Comparison of ENCODE assay signal across 19 mouse cellular contexts in the genomic region with DNA sequence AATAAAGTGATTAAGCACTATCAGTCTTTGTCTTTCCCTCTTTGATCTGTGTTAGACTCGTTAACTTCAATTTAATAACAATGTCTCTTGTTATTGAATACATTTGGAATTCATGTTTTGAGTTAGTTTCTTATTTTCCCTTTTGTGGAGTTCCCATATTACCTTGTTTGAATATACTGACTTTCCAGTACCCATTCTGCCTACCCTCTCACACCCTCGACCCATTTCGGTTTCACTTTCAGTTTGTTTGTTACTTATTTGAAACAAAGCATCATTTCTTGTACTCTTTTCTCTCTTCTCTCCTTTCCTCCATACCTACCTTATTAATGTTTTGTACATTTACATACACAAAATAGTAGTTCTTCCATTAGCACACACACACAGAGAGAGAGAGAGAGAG.
"Had no signal": no experiment of that assay in that cellular context is flagged by ENCODE, and none has a peak within 500 bp of the region (broad histone marks: within the 10 kb centered on the region; RNA-seq: fewer than 3 reads in every experiment).

No protein-coding gene starts in this region.

- H3K4me3 ChIP-seq: liver, embryonic 15.5 days; lung, embryonic 15.5 days; midbrain, embryonic 13.5 days; midbrain, embryonic 15.5 days; neural tube, embryonic 13.5 days; neural tube, embryonic 15.5 days had no signal

- DNase-seq: liver, postnatal 0 days; lung, adult 2 months; lung, postnatal 14 days; lung, postnatal 36 days; retina, postnatal 1 day; right cerebral cortex, adult 18-20 months; right cerebral cortex, postnatal 25 days; right cerebral cortex, postnatal 4 days; spleen, adult 18-20 months; thymus, adult 18-20 months; thymus, postnatal 14 days; thymus, postnatal 36 days had no signal

- H3K27me3 ChIP-seq: liver, embryonic 15.5 days; lung, embryonic 15.5 days; midbrain, embryonic 13.5 days; midbrain, embryonic 15.5 days; neural tube, embryonic 13.5 days; neural tube, embryonic 15.5 days had no signal

- H3K36me3 ChIP-seq: liver, embryonic 15.5 days; lung, embryonic 15.5 days; midbrain, embryonic 13.5 days; midbrain, embryonic 15.5 days; neural tube, embryonic 13.5 days; neural tube, embryonic 15.5 days had no signal

- H3K4me2 ChIP-seq: liver, embryonic 15.5 days; lung, embryonic 15.5 days; midbrain, embryonic 11.5 days; midbrain, embryonic 13.5 days; midbrain, embryonic 15.5 days; neural tube, embryonic 13.5 days; neural tube, embryonic 15.5 days had no signal
